Mouse (Mus musculus): ENCODE measurements around the gene Tmem59l.

The Tmem59l gene

DNA sequence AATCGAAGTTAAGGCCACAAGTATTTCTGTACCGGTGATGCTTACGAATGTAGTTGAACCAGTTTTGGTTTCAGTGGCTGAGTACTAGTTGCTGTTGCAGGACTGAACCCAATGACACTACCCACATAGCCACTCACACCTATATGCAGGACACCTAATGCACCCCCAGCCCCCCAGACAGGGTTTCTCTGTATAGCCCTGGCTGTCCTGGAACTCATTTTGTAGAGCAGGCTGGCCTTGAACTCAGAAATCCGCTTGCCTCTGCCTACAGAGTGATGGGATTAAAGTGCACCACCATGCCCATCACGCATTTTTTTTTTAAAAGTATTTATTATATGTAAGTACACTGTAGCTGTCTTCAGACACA lies 19.9 kb upstream of the Tmem59l start:
- DNase-seq (ENCODE audit: low read depth, low spot score), result no peak

GRCm38 (mm10) chr8:70506328-70507026 lies 19.3 kb upstream of the Tmem59l start, which contains the start of gene Rex1bd:
Gene Rex1bd, minus strand, starts transcription at chr8:70506752.
- DNase-seq (ENCODE audit: low read depth, low spot score), result peak; percentile 90

GRCm38 (mm10) chr8:70505698-70506327 lies 18.7 kb upstream of the Tmem59l start:
- no peak for DNase-seq (ENCODE audit: low read depth, low spot score)

GRCm38 (mm10) chr8:70504851-70505250 lies 17.7 kb upstream of the Tmem59l start:
- no peak for DNase-seq (ENCODE audit: low read depth, low spot score)

- no peak for DNase-seq (ENCODE audit: low read depth, low spot score)
These were observed 17.1 kb upstream of the Tmem59l start for GRCm38 (mm10) chr8:70504291-70504716.

GRCm38 (mm10) chr8:70503062-70503750 lies 16.0 kb upstream of the Tmem59l start:
- DNase-seq (ENCODE audit: low read depth, low spot score), result no peak

DNA sequence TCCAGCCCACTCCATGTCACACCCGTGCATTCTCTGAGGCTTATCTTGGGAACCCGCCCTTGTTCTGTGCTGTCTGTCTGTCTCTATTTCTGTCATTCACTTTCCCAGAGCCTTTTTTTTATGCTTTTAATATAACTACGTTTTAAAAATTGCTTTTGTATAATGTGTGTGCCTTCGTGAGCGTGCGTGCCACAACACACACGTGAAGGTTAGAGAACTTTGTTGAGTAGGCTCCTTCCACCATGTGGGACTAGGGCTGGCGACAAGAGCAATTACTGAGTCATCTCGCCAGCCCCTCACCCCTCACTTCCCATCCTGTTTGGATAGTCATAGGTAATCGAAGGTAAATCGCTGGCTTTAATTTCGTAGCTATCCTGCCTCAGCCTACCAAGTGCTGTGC lies 15.4 kb upstream of the Tmem59l start:
- DNase-seq (ENCODE audit: low read depth, low spot score), result no peak

GRCm38 (mm10) chr8:70501820-70502529 lies 14.8 kb upstream of the Tmem59l start:
- no peak for DNase-seq (ENCODE audit: low read depth, low spot score)

GRCm38 (mm10) chr8:70500386-70501301 lies 13.5 kb upstream of the Tmem59l start:
- no peak for DNase-seq (ENCODE audit: low read depth, low spot score)

GRCm38 (mm10) chr8:70495771-70496062 lies 8.6 kb upstream of the Tmem59l start:
- no peak for DNase-seq (ENCODE audit: low read depth, low spot score)

GRCm38 (mm10) chr8:70495001-70495770 lies 8.0 kb upstream of the Tmem59l start:
- DNase-seq (ENCODE audit: low read depth, low spot score), result no peak

- no peak for DNase-seq (ENCODE audit: low read depth, low spot score)
These were observed 7.3 kb upstream of the Tmem59l start for GRCm38 (mm10) chr8:70494416-70494945.

DNA sequence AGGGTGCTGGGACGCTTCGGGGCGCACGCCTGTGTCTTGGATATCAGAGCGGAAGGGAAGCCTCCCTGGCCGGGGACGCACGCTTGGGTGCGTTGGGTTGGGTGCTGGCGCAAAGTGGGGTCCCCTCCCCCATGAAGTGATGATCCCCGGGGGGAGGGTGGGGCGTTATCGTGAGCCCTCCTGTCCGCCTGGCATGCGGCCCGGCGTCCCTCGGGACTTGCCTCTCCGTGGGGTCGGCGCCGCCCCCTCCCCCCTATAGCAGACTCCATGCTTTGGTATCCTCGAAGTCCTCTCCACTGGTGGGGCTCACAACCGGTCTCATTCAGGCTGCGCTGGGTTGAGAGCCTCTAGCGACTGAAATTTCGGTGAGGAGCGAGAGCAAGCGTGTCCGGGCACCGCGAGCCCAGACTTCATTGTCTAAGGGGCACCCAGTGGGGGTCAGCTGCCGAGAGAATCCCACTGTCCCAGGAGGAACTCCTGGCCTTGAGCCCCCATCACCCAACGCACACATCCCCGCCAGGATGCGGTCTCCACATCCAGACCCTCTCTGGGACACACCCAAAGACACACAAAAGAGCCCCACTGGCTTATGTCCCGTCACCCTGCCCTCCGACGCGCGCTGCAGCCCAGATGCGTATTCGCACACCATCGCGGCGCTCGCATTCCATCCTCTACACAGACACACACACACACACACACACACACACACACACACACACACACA lies 6.7 kb upstream of the Tmem59l start:
- DNase-seq (ENCODE audit: low read depth, low spot score), result no peak

- DNase-seq (ENCODE audit: low read depth, low spot score), result no peak
These were observed 5.8 kb upstream of the Tmem59l start, which contains the start of gene Crlf1 for GRCm38 (mm10) chr8:70492664-70493640. Gene Crlf1, plus strand, starts transcription at chr8:70493158.

GRCm38 (mm10) chr8:70490880-70491495 lies 3.8 kb upstream of the Tmem59l start:
- no peak for DNase-seq (ENCODE audit: low read depth, low spot score)

GRCm38 (mm10) chr8:70490061-70490879 lies 3.1 kb upstream of the Tmem59l start:
- DNase-seq (ENCODE audit: low read depth, low spot score), result no peak

GRCm38 (mm10) chr8:70489576-70489975 lies 2.4 kb upstream of the Tmem59l start:
- no peak for DNase-seq (ENCODE audit: low read depth, low spot score)

Measured in telencephalon, adult 2 months (tissue).